Mouse (Mus musculus): Measurements from ENCODE around the gene Unc5a.

GRCm38 (mm10) chr13:54970521-54971247 is 21.5 kb downstream of the Unc5a start:
- TF ChIP-seq CTCF (IDR thresholded peaks at IDR 0.05; ENCODE audit: control insufficient read depth, insufficient read depth, insufficient read length) (no peak), MAX (IDR thresholded peaks at IDR 0.05) (peak; percentile 37), USF1 (IDR thresholded peaks at IDR 0.05; ENCODE audit: low read depth) (no peak)

Data from C2C12 (cell line).